Mouse (Mus musculus): Measurements from ENCODE around the gene Lhpp. TPM values are rescaled to one million over a fixed set of nuclear protein-coding genes. Genes with fewer than 3 reads are reported as not detected.

The Lhpp gene
- polyA plus RNA-seq, 1 experiment from 2014 or later, result 23.7 TPM

DNA sequence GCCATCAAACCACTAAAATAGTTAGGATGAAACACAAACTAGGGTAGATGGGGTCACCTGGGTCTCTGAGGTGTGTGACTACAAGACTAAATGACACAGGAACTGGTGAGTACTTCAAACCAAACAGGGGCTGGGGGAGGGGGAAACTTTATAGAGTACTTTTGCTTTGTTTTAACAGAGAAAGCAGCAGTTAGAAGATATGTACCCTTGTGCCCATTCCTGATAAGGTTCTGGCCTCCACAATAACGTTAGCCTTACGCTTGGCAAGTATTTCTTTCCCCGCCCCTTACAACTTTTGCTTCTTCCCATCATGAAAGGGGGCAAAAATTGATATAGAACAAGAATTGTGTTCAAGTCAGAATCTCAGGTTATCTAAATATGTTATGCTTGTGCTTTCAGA lies 14.7 kb upstream of the Lhpp start:
- H3K9me3 ChIP-seq (replicated peaks; ENCODE audit: control insufficient read depth, low read length), result no peaks in the 10 kb centered on the region
- peaks cover 24% of the 10 kb centered on the region for H3K4me1 ChIP-seq (ENCODE audit: control insufficient read depth, insufficient read depth, low read length)
- H3K4me2 ChIP-seq (ENCODE audit: low read depth, low read length), result no peak overlapping the region
- no peak for ATAC-seq (replicated peaks; ENCODE audit: extremely low read depth, insufficient read depth, low FRiP score)
- no peak overlapping the region for H3K27ac ChIP-seq (ENCODE audit: low read length)
- H3K9ac ChIP-seq (ENCODE audit: low read length), result no peak overlapping the region
- WGBS, result 80% methylated on average over 3 of the region's 3 CpGs
- no peak overlapping the region for H3K4me3 ChIP-seq (ENCODE audit: low read length)
- H3K36me3 ChIP-seq (ENCODE audit: control insufficient read depth, insufficient read depth), result no peaks in the 10 kb centered on the region
- H3K27me3 ChIP-seq (ENCODE audit: control insufficient read depth, insufficient read depth, low read length), result peaks cover 52% of the 10 kb centered on the region

DNA sequence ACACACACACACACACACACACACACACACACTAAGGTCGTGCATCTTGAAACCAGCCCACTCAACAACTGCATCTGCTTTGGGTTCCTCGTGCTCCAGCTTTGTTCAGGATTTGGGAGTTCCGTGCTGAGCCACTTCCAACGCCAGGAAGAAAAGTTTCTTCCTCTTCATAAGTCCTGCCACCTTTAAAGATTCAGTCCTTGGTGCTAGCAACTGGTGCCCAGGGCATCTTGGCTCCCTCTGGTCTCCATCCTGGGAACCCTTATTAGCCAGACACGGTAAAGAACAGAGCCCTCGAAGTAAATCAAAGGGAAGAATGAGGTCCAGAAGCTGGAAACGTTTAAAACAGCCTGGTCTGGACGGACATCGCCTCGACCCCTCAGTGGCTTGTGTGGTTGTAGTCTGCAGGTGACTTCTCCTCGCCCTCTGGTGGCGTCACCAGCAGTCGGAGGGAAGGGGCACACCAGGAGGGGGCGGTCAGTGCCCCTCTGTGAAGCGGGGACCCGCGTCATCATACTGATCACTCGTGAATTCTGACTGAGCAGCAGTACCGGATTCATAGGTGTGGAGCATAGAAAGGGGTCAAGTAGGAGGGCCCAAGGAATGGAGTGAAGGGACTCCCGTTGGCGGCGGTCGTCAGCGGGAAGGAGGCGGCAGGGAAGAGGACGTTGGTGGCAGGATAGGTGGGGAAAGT lies 13.7 kb upstream of the Lhpp start:
- H3K4me3 ChIP-seq (ENCODE audit: low read length), result peak overlapping the region; percentile 64
- H3K9me3 ChIP-seq (replicated peaks; ENCODE audit: control insufficient read depth, low read length), result no peaks in the 10 kb centered on the region
- H3K27ac ChIP-seq (ENCODE audit: low read length), result no peak overlapping the region
- ATAC-seq (replicated peaks; ENCODE audit: extremely low read depth, insufficient read depth, low FRiP score), result no peak
- H3K4me2 ChIP-seq (ENCODE audit: low read depth, low read length), result peak overlapping the region; percentile 98
- H3K9ac ChIP-seq (ENCODE audit: low read length), result peak overlapping the region; percentile 64
- H3K4me1 ChIP-seq (ENCODE audit: control insufficient read depth, insufficient read depth, low read length), result peaks cover 24% of the 10 kb centered on the region
- 7% methylated on average over 26 of the region's 26 CpGs for WGBS
- peaks cover 61% of the 10 kb centered on the region for H3K27me3 ChIP-seq (ENCODE audit: control insufficient read depth, insufficient read depth, low read length)
- no peaks in the 10 kb centered on the region for H3K36me3 ChIP-seq (ENCODE audit: control insufficient read depth, insufficient read depth)

DNA sequence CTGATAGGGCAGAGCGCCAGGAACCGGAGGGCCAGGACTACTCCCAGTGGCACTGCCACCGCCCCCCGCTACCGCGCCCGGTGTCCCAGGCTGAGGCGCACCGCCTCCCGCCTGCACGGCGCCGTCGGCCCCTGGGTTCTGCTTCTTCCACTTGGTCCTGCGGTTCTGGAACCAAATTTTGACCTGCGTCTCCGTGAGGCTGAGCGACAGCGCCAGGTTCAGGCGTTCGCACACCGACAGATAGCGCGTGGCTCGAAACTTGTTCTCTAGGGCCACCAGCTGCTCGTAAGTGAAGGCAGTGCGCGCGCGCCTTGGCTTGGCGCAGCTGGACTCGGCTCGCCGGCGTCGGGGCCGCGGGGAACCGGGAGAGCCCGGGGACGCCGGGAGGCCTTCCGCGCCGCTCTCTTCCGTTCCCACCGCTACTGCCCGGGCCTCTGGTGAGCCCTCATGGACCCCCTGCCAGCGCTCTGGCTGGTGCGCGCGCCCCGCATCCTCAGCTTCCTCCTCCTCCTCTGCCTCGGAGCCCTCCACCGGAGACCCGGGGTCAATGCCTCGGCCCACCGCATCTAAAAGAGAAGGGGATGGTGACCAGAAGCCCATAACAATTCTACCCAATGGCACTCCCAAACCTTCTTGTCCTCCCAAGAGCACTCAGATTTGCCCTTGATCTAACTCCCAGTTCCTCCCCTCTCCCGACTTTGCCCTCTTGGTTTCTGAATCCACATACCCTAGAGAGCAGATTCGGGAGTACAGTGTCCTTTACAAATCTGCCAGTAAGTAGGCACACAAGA lies 13.0 kb upstream of the Lhpp start:
- ATAC-seq (replicated peaks; ENCODE audit: extremely low read depth, insufficient read depth, low FRiP score), result peak; percentile 39
- peaks cover 24% of the 10 kb centered on the region for H3K4me1 ChIP-seq (ENCODE audit: control insufficient read depth, insufficient read depth, low read length)
- under 1% methylated on average over 60 of the region's 60 CpGs for WGBS
- H3K4me2 ChIP-seq (ENCODE audit: low read depth, low read length), result peak overlapping the region; percentile 98
- peaks cover 68% of the 10 kb centered on the region for H3K27me3 ChIP-seq (ENCODE audit: control insufficient read depth, insufficient read depth, low read length)
- no peaks in the 10 kb centered on the region for H3K36me3 ChIP-seq (ENCODE audit: control insufficient read depth, insufficient read depth)
- peak overlapping the region; percentile 64 for H3K4me3 ChIP-seq (ENCODE audit: low read length)
- no peaks in the 10 kb centered on the region for H3K9me3 ChIP-seq (replicated peaks; ENCODE audit: control insufficient read depth, low read length)
- peak overlapping the region; percentile 64 for H3K9ac ChIP-seq (ENCODE audit: low read length)
- no peak overlapping the region for H3K27ac ChIP-seq (ENCODE audit: low read length)

DNA sequence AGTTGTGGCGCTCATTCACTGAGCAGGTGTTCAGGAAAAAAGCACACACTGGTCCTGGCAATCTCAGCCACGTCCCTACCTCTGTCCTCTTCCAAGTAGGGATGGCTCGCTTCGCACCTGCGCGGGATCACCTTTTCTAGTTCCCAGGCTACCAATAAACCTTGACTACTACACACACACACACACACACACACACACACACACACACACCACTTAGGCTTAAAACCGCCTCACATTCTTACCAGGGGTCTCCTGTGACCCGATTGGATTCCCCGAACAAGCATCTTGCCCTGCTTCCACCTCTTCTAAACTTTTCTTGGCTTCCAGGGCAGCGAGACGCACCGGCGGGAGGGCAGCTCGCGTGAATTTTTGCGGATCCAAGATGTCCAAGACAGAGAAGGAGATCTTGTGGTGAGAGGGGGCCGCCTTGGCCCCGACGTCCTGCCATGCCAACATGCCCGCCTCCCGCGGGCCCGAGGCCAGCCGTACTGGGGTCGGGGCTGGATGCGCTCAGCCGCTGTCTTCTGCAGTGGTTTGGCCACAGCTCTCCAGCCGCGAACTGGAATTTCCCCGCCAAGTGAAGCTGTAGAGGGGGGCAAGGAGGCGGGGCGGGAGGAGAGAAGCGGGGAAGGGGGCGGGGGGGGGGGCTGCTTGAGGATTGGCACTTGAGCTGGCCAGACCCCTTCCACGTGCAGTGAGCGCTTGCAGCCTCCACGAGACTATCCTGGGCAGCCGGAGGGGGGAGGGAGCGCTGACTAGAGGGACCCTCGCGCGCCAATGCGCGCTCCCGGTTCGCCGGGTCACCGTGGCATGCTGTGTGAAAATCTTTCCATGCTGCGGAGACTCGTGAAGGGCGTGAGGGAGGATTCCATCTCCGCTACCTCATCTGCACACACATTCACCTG lies 11.1 kb upstream of the Lhpp start, which contains the start of gene Nkx1-2:
Gene Nkx1-2 (minus strand): TSS at position 567 of the 905 bp plus-strand sequence.
- H3K4me3 ChIP-seq (ENCODE audit: low read length), result peak within 1 kb of the TSS; percentile 44
- no peaks in the 10 kb centered on the region for H3K9me3 ChIP-seq (replicated peaks; ENCODE audit: control insufficient read depth, low read length)
- no peak within 1 kb of the TSS for H3K27ac ChIP-seq (ENCODE audit: low read length)
- H3K27me3 ChIP-seq (ENCODE audit: control insufficient read depth, insufficient read depth, low read length), result peaks cover 73% of the 10 kb centered on the region
- 0 out of 2 replicates have a peak within 1 kb of the TSS, but pooled peaks have one; percentile 47 for H3K9ac ChIP-seq (ENCODE audit: low read length)
- H3K4me2 ChIP-seq (ENCODE audit: low read depth, low read length), result peak within 1 kb of the TSS; percentile 77
- ATAC-seq (replicated peaks; ENCODE audit: extremely low read depth, insufficient read depth, low FRiP score), result 0 out of 2 replicates have a peak, but pooled peaks have one; percentile 25
- no peaks in the 10 kb centered on the region for H3K36me3 ChIP-seq (ENCODE audit: control insufficient read depth, insufficient read depth)
- WGBS, result 2% methylated on average over 50 of the region's 52 CpGs
- peaks cover 24% of the 10 kb centered on the region for H3K4me1 ChIP-seq (ENCODE audit: control insufficient read depth, insufficient read depth, low read length)

DNA sequence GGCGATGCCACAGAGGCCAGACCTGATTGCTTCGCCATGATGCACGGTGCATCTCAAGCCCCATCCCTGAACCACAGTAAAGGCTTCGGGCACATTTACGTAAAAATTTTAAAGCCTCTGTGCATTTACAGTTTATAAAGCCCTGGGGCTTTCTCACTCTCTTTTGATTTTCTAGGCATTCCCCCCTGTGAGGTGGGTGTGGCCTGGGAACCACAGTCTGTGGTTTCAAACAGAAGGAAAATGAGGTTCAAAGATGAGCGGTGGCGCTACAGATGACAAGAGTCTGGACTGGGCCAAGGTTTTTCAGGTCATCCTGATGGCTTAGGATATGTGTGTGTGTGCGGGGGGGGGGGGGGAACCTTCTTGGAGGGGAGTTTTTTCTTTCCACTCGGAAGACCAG lies 10.4 kb upstream of the Lhpp start:
- peak overlapping the region; percentile 44 for H3K4me3 ChIP-seq (ENCODE audit: low read length)
- no peak overlapping the region for H3K27ac ChIP-seq (ENCODE audit: low read length)
- H3K4me2 ChIP-seq (ENCODE audit: low read depth, low read length), result peak overlapping the region; percentile 77
- H3K9ac ChIP-seq (ENCODE audit: low read length), result no peak overlapping the region
- peaks cover 24% of the 10 kb centered on the region for H3K4me1 ChIP-seq (ENCODE audit: control insufficient read depth, insufficient read depth, low read length)
- ATAC-seq (replicated peaks; ENCODE audit: extremely low read depth, insufficient read depth, low FRiP score), result no peak
- 7% methylated on average over 9 of the region's 9 CpGs for WGBS
- H3K36me3 ChIP-seq (ENCODE audit: control insufficient read depth, insufficient read depth), result no peaks in the 10 kb centered on the region
- H3K27me3 ChIP-seq (ENCODE audit: control insufficient read depth, insufficient read depth, low read length), result peaks cover 77% of the 10 kb centered on the region
- H3K9me3 ChIP-seq (replicated peaks; ENCODE audit: control insufficient read depth, low read length), result no peaks in the 10 kb centered on the region

DNA sequence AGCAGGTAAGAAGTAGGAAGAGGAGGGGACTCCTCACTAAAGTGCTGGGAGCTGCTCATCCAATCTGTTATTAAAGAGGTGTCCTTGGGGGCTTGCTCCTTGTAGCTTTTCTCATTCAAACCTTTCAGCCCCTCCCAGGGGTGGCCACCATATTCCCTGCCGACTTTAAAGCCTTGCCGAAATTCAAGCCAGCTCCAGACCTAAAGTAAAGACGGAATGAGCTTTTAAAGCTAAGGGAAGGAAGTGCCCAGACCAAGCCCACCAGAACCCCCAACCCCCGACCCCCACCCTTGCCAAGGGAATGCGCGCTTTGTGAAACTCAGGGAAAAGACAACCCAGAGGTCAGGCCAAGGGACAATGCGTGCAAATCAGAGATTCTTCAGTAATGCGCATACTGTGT lies 9.5 kb upstream of the Lhpp start:
- H3K4me3 ChIP-seq (ENCODE audit: low read length), result no peak overlapping the region
- H3K9me3 ChIP-seq (replicated peaks; ENCODE audit: control insufficient read depth, low read length), result no peaks in the 10 kb centered on the region
- H3K27ac ChIP-seq (ENCODE audit: low read length), result no peak overlapping the region
- ATAC-seq (replicated peaks; ENCODE audit: extremely low read depth, insufficient read depth, low FRiP score), result no peak
- peaks cover 73% of the 10 kb centered on the region for H3K27me3 ChIP-seq (ENCODE audit: control insufficient read depth, insufficient read depth, low read length)
- no peak overlapping the region for H3K9ac ChIP-seq (ENCODE audit: low read length)
- H3K4me1 ChIP-seq (ENCODE audit: control insufficient read depth, insufficient read depth, low read length), result peaks cover 24% of the 10 kb centered on the region
- H3K36me3 ChIP-seq (ENCODE audit: control insufficient read depth, insufficient read depth), result no peaks in the 10 kb centered on the region
- H3K4me2 ChIP-seq (ENCODE audit: low read depth, low read length), result no peak overlapping the region
- WGBS, result 21% methylated on average over 8 of the region's 8 CpGs

DNA sequence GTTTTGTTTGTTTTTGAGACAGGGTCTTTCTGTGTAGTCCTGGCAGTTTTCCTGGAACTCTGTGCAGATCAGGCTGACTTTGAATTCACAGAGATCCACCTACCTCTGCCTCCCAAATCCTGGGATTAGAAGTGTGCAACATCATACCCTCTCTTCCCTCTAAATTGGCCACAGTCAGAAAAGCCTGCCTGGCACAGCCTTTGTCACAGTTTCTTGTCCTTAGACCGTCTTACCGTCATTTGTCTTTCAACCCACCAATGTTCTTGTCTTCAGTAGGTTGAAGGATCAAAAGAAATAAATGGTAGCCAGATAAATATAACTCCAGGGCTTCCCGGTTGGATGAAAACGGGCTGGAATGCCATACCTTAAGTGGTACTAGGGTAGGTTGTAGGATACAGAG lies 5.7 kb upstream of the Lhpp start:
- 85% methylated on average over 4 of the region's 4 CpGs for WGBS
- no peak overlapping the region for H3K27ac ChIP-seq (ENCODE audit: low read length)
- peaks cover 36% of the 10 kb centered on the region for H3K27me3 ChIP-seq (ENCODE audit: control insufficient read depth, insufficient read depth, low read length)
- H3K9ac ChIP-seq (ENCODE audit: low read length), result no peak overlapping the region
- no peak overlapping the region for H3K4me2 ChIP-seq (ENCODE audit: low read depth, low read length)
- H3K36me3 ChIP-seq (ENCODE audit: control insufficient read depth, insufficient read depth), result no peaks in the 10 kb centered on the region
- H3K4me1 ChIP-seq (ENCODE audit: control insufficient read depth, insufficient read depth, low read length), result peaks cover 3% of the 10 kb centered on the region; the same call in 1 of the 2 replicates
- no peak overlapping the region for H3K4me3 ChIP-seq (ENCODE audit: low read length)
- ATAC-seq (replicated peaks; ENCODE audit: extremely low read depth, insufficient read depth, low FRiP score), result no peak
- no peaks in the 10 kb centered on the region for H3K9me3 ChIP-seq (replicated peaks; ENCODE audit: control insufficient read depth, low read length)

DNA sequence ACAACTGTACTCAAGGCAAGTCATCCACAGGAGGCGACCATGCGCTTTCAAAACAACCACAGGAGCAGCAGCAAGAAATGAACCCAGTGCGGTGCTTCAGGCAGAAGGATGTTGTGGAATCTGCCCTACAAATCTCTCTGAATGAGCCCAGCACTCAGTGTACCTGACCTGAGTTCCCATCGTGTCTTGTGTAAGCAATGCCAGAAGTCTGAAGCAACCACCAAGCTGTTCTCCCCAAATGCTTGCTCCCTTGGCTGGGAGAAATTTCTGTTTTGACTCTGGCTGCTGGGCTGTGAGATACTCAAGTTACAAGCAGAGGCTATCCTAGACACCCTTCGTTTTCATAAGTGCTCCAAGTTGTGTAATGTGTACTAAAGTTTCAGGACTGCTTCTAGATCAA lies 4.7 kb upstream of the Lhpp start:
- 56% methylated on average over 5 of the region's 5 CpGs for WGBS
- no peak for ATAC-seq (replicated peaks; ENCODE audit: extremely low read depth, insufficient read depth, low FRiP score)

More for the DNA sequence above, 4.7 kb upstream of the Lhpp start:
- Histone ChIP-seq H3K4me2 (ENCODE audit: low read depth, low read length) (no peak overlapping the region), H3K27ac (ENCODE audit: low read length) (no peak overlapping the region), H3K9me3 (replicated peaks; ENCODE audit: control insufficient read depth, low read length) (no peaks in the 10 kb centered on the region), H3K36me3 (ENCODE audit: control insufficient read depth, insufficient read depth) (no peaks in the 10 kb centered on the region), H3K9ac (ENCODE audit: low read length) (no peak overlapping the region), H3K4me1 (ENCODE audit: control insufficient read depth, insufficient read depth, low read length) (peaks cover 2% of the 10 kb centered on the region; the same call in 1 of the 2 replicates), H3K4me3 (ENCODE audit: low read length) (no peak overlapping the region), H3K27me3 (ENCODE audit: control insufficient read depth, insufficient read depth, low read length) (peaks cover 26% of the 10 kb centered on the region)
